Mouse (Mus musculus) CH12.LX (cell line): ENCODE measurements around the gene Rasal3. TPM values are rescaled to one million over a fixed set of nuclear protein-coding genes. Genes with fewer than 3 reads are reported as not detected.

ENCODE experiments used
- DNase-seq: peaks from one replicate; pipeline ENCODE4 v3.0.0-alpha.2; 2013; ENCODE audit errors: extremely low read depth
- H3K27ac ChIP-seq: 2 replicates; pipeline ENCODE4 v1.5.1; 2012; ENCODE audit warnings: low read depth, mild to moderate bottlenecking, control low read depth, moderate library complexity; ENCODE audit not compliant: insufficient read depth
- H3K27me3 ChIP-seq: replicated peaks from 2 replicates; pipeline ENCODE3; 2012; ENCODE audit warnings: inconsistent platforms
- H3K36me3 ChIP-seq, 2 experiments: replicated peaks in 1 of 2; 2 replicates each; pipeline versions ENCODE3 to v1.6.1; 2012; ENCODE audit warnings: inconsistent platforms in 1 of 2, low read length in 1 of 2, mild to moderate bottlenecking in 1 of 2, mixed read lengths in 1 of 2, moderate library complexity in 1 of 2; ENCODE audit not compliant: control insufficient read depth in 1 of 2, insufficient read depth in 1 of 2
- H3K4me1 ChIP-seq, 2 experiments: 2 replicates each; pipeline ENCODE4 v1.6.1; 2012; ENCODE audit warnings: inconsistent platforms in 1 of 2, moderate library complexity in 1 of 2; ENCODE audit not compliant: insufficient read depth in 2 of 2, control insufficient read depth in 1 of 2
- H3K4me2 ChIP-seq: 2 replicates; pipeline ENCODE4 v1.6.1; 2012; ENCODE audit warnings: low read depth, mild to moderate bottlenecking, control low read depth; ENCODE audit not compliant: poor library complexity, insufficient read depth, severe bottlenecking
- H3K4me3 ChIP-seq, 3 experiments: fragments of 150-350 bp in 1 of 3; sonication (generic) in 1 of 3; replicated peaks in 1 of 3; 2 replicates each; pipeline versions ENCODE3 to v1.5.1; 2011 to 2012; ENCODE audit warnings: low read depth in 2 of 3, low read length in 2 of 3, mild to moderate bottlenecking in 2 of 3, moderate library complexity in 2 of 3, control low read depth in 1 of 3, improper control_type of control experiment in 1 of 3, inconsistent platforms in 1 of 3, mixed read lengths in 1 of 3; ENCODE audit not compliant: poor library complexity in 1 of 3
- H3K79me2 ChIP-seq: replicated peaks from 2 replicates; pipeline ENCODE4 v1.6.1; 2012; ENCODE audit warnings: mild to moderate bottlenecking, moderate library complexity; ENCODE audit not compliant: control insufficient read depth, poor library complexity, insufficient read depth, severe bottlenecking; ENCODE audit errors: extremely low read depth
- H3K9ac ChIP-seq: 2 replicates; pipeline ENCODE4 v1.6.1; 2012; ENCODE audit warnings: low read depth, mild to moderate bottlenecking, control low read depth, moderate library complexity; ENCODE audit not compliant: insufficient read depth
- H3K9me3 ChIP-seq: replicated peaks from 2 replicates; pipeline ENCODE3; 2012; ENCODE audit warnings: low read length, inconsistent platforms, mixed read lengths
- BHLHE40 ChIP-seq: IDR thresholded peaks from 2 replicates; pipeline ENCODE4 v1.6.1; 2011; ENCODE audit warnings: mild to moderate bottlenecking, low read depth, low read length, improper control_type of control experiment
- CTCF ChIP-seq, 2 experiments: IDR thresholded peaks in 1 of 2; conservative IDR thresholded peaks in 1 of 2; 2 replicates each; pipeline ENCODE4 v1.5.1; 2011 to 2012; ENCODE audit warnings: low read depth in 2 of 2, low read length in 2 of 2, improper control_type of control experiment in 1 of 2, inconsistent platforms in 1 of 2, mild to moderate bottlenecking in 1 of 2, moderate library complexity in 1 of 2
- E2F4 ChIP-seq: IDR thresholded peaks from 2 replicates; pipeline ENCODE4 v1.6.1; 2011; ENCODE audit warnings: low read depth, low read length, improper control_type of control experiment; ENCODE audit not compliant: insufficient replicate concordance
- ELF1 ChIP-seq: IDR thresholded peaks from 2 replicates; pipeline ENCODE4 v1.6.1; 2014; ENCODE audit warnings: low read depth, mild to moderate bottlenecking, inconsistent platforms, low read length, improper control_type of control experiment
- EP300 ChIP-seq: IDR thresholded peaks from 2 replicates; pipeline ENCODE4 v1.6.1; 2011; ENCODE audit warnings: low read length, improper control_type of control experiment
- ETS1 ChIP-seq: conservative IDR thresholded peaks from 2 replicates; pipeline ENCODE4 v1.6.1; 2012; ENCODE audit warnings: low read depth, mild to moderate bottlenecking, inconsistent platforms, low read length, improper control_type of control experiment, moderate library complexity
- IRF4 ChIP-seq: IDR thresholded peaks from 2 replicates; pipeline ENCODE4 v1.6.1; 2014; ENCODE audit warnings: low read depth, mild to moderate bottlenecking, inconsistent platforms, low read length, improper control_type of control experiment
- JUND ChIP-seq: conservative IDR thresholded peaks from 2 replicates; pipeline ENCODE4 v1.6.1; 2011; ENCODE audit warnings: low read depth, low read length, improper control_type of control experiment
- MAX ChIP-seq: IDR thresholded peaks from 2 replicates; pipeline ENCODE4 v1.6.1; 2011; ENCODE audit warnings: low read length, improper control_type of control experiment
- MAZ ChIP-seq: IDR thresholded peaks from 2 replicates; pipeline ENCODE4 v1.6.1; 2012; ENCODE audit warnings: low read depth, mild to moderate bottlenecking, inconsistent platforms, low read length, improper control_type of control experiment, moderate library complexity
- MYC ChIP-seq: IDR thresholded peaks from 2 replicates; pipeline ENCODE4 v1.6.1; 2011; ENCODE audit warnings: low read depth, mild to moderate bottlenecking, improper control_type of control experiment, low read length
- NRF1 ChIP-seq: IDR thresholded peaks from 2 replicates; pipeline ENCODE4 v1.6.1; 2014; ENCODE audit warnings: low read depth, mild to moderate bottlenecking, inconsistent platforms, low read length, improper control_type of control experiment, moderate library complexity
- TBP ChIP-seq: conservative IDR thresholded peaks from 2 replicates; pipeline ENCODE4 v1.6.1; 2011; ENCODE audit warnings: low read depth, low read length, improper control_type of control experiment
- TCF12 ChIP-seq: IDR thresholded peaks from 2 replicates; pipeline ENCODE4 v1.6.1; 2014; ENCODE audit warnings: low read depth, mild to moderate bottlenecking, inconsistent platforms, low read length, improper control_type of control experiment
- USF1 ChIP-seq: IDR thresholded peaks from 2 replicates; pipeline ENCODE4 v1.6.1; 2014; ENCODE audit warnings: low read depth, mild to moderate bottlenecking, inconsistent platforms, low read length, improper control_type of control experiment
- ZC3H11A ChIP-seq: IDR thresholded peaks from 2 replicates; pipeline ENCODE4 v1.6.1; 2012; ENCODE audit warnings: low read depth, mild to moderate bottlenecking, inconsistent platforms, low read length, improper control_type of control experiment
- ZMIZ1 ChIP-seq: IDR thresholded peaks from 2 replicates; pipeline ENCODE4 v1.6.1; 2012; ENCODE audit warnings: low read depth, mild to moderate bottlenecking, inconsistent platforms, low read length, improper control_type of control experiment
- dilution Hi-C: fragments of 300-500 bp; cut with MboI; formaldehyde crosslinking; loops from 2 replicates; pipeline ENCODE4 v1.14.3; 2020; ENCODE audit warnings: low sequenced_read_pairs; ENCODE audit not compliant: extremely low pct_unique_long_range_greater_than_20kb, extremely low pct_ligation_motif_present
- in situ Hi-C: fragments of 300-500 bp; cut with MboI; formaldehyde crosslinking; loops from 3 replicates; pipeline ENCODE4 v1.14.3; 2019; ENCODE audit warnings: low sequenced_read_pairs, low pct_ligation_motif_present, low pct_unique_long_range_greater_than_20kb, mixed read lengths
- polyA plus RNA-seq: library from polyadenylated mRNA; unstranded; fragments of >175 nt; gene quantifications from 2 replicates; pipeline ENCODE4 v1.2.1, GENCODE M21; 2012; ENCODE audit warnings: low read depth; ENCODE audit not compliant: insufficient read length
- total RNA-seq, 2 experiments: library from RNA; depleted of rRNA; stranded (reverse); fragments of 300-350 nt in 1 of 2; fragments of >200 nt in 1 of 2; gene quantifications; 2 replicates each; pipeline ENCODE4 v1.2.3; 2012 to 2014

The Rasal3 gene
- total and polyA plus RNA-seq, 3 experiments: 18.1 to 83.2 (median 27.5) TPM

DNA sequence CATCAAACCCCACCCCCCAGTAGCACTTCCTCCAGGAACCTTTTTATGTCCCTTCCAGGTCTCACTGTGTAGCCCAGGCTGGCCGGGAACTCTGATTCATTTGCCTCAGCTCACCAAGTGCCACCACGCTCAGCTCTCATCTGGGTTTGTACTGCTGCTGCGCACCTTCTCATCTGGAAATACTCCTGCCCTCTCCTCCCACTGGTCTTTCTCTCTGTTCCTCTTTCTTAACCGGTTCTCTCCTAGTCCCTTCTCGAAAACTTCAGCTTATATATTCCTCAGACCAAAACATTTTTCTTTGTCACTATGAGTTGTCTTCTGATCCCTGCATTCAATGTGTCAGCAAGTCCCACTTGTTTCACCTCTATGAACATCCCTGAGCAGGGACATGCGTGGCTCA is 39.9 kb upstream of the Rasal3 start:
- Histone ChIP-seq H3K79me2 (no peaks in the 10 kb centered on the region), H3K4me3 (no peak overlapping the region), H3K9ac (no peak overlapping the region), H3K27ac (no peak overlapping the region), H3K4me1 (peaks cover 3 to 19% of the 10 kb centered on the region in 2 experiments; a peak in 2 of 4 replicates), H3K4me2 (peak overlapping the region; percentile 26; the same call in 1 of the 2 replicates), H3K36me3 (no peaks in the 10 kb centered on the region), H3K27me3 (no peaks in the 10 kb centered on the region), H3K9me3 (no peaks in the 10 kb centered on the region)
- dilution Hi-C loops (no loop called here), in situ Hi-C loops (loop anchor here (5.0 kb wide), 1 partner anchor 49 kb away; no protein-coding TSS in a partner anchor)
- TF ChIP-seq IRF4 (peak; percentile 76), MYC (no peak), EP300 (peak; percentile 66; the same call in 1 of the 2 replicates), E2F4 (no peak), MAZ (no peak), NRF1 (peak; percentile 69), TCF12 (no peak), MAX (0 out of 2 replicates have a peak, but pooled peaks have one; percentile 26), ELF1 (no peak), BHLHE40 (0 out of 2 replicates have a peak, but pooled peaks have one; percentile 10), JUND (0 out of 2 replicates have a peak, but pooled peaks have one; percentile 28), ZMIZ1 (no peak)
- DNase-seq: peak; percentile 53

DNA sequence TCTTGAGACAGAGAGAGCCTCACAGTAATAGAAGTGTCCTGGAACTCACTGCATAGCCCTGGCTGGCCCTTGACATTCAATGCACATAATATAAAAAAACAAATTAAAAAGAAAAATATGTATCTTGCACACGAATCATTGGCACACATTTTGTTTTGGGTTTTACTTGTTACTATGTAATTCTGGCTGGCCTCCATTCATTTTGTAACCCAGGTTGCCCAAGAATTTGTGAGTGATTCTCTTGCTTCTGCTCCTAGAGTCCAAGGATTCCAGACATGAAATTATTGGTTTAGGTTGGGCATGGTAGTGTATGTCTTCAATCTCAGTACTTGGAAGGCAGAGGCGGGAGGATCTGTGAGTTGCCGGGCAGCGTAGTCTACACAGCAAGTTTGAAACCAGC is 33.7 kb upstream of the Rasal3 start:
- no peaks in the 10 kb centered on the region for H3K4me1 ChIP-seq
- H3K36me3 ChIP-seq: no peaks in the 10 kb centered on the region
- no peak for DNase-seq
- TF ChIP-seq CTCF (conservative IDR thresholded peaks at IDR 0.05 in 1 of 2, IDR thresholded peaks at IDR 0.05 in 1 of 2; ENCODE audit: low read depth in 2 of 2, low read length in 2 of 2): no peak
- no peak for TF ChIP-seq TBP
- TF ChIP-seq ZMIZ1: no peak
- no peak for TF ChIP-seq ZC3H11A
- no peak for TF ChIP-seq ETS1
- TF ChIP-seq EP300: no peak
- TF ChIP-seq MYC: no peak
- no peak for TF ChIP-seq BHLHE40
- no peak for TF ChIP-seq MAZ
- no peak for TF ChIP-seq USF1
- TF ChIP-seq E2F4: no peak
- H3K4me3 ChIP-seq: no peak overlapping the region
- in situ Hi-C loops: loop anchor here (5.0 kb wide), 1 partner anchor 95 kb away; no protein-coding TSS in a partner anchor
- no peaks in the 10 kb centered on the region for H3K9me3 ChIP-seq
- H3K79me2 ChIP-seq: no peaks in the 10 kb centered on the region
- no peak overlapping the region for H3K4me2 ChIP-seq
- dilution Hi-C loops: no loop called here
- H3K27me3 ChIP-seq: no peaks in the 10 kb centered on the region
- H3K27ac ChIP-seq: no peak overlapping the region
- no peak overlapping the region for H3K9ac ChIP-seq
